Mouse (Mus musculus) left cerebral cortex, adult 8-10 months (tissue): ENCODE measurements at regions not wholly inside any gene's neighbourhood (a gene's known extent, or its start where the extent isn't known, plus 50 kb on each side); places are given as distances from the start of the nearest gene placed in this dataset.

Source experiments
- DNase-seq, 2 experiments: peaks; one replicate each; pipeline ENCODE4 v3.0.0; 2022; ENCODE audit warnings: low spot score in 2 of 2

- DNase-seq: no peak
These were observed 143.3 kb upstream of the Fndc3a start for GRCm38 (mm10) chr14:72853104-72853503.

GRCm38 (mm10) chr14:72850884-72851283 is 141.1 kb upstream of the Fndc3a start:
- DNase-seq: no peak

- no peak for DNase-seq
These were observed 138.6 kb upstream of the Fndc3a start for GRCm38 (mm10) chr14:72848271-72848955.

- no peak for DNase-seq
These were observed 137.7 kb upstream of the Fndc3a start for GRCm38 (mm10) chr14:72847466-72847865.

GRCm38 (mm10) chr14:72845621-72846440 is 136.0 kb upstream of the Fndc3a start:
- no peak for DNase-seq

GRCm38 (mm10) chr14:72844753-72845369 is 135.1 kb upstream of the Fndc3a start:
- peak in 1 of 2 experiments; percentile 12 for DNase-seq

GRCm38 (mm10) chr14:72841753-72842152 is 131.9 kb upstream of the Fndc3a start:
- DNase-seq: no peak

- DNase-seq: no peak
These were observed 125.4 kb upstream of the Fndc3a start for GRCm38 (mm10) chr14:72835158-72835557.

- DNase-seq: no peak
These were observed 119.5 kb upstream of the Fndc3a start for GRCm38 (mm10) chr14:72829261-72829660.

- DNase-seq: no peak
These were observed 115.7 kb upstream of the Fndc3a start for GRCm38 (mm10) chr14:72825549-72825948.

GRCm38 (mm10) chr14:72822231-72822615 is 112.4 kb upstream of the Fndc3a start:
- DNase-seq: no peak

- no peak for DNase-seq
These were observed 111.9 kb upstream of the Fndc3a start for GRCm38 (mm10) chr14:72821517-72822230.

GRCm38 (mm10) chr14:72819037-72819436 is 109.2 kb upstream of the Fndc3a start:
- no peak for DNase-seq

- DNase-seq: no peak
These were observed 108.0 kb upstream of the Fndc3a start for GRCm38 (mm10) chr14:72817764-72818163.

- no peak for DNase-seq
These were observed 107.0 kb upstream of the Fndc3a start for GRCm38 (mm10) chr14:72816847-72817246.

GRCm38 (mm10) chr14:72809138-72809537 is 99.3 kb upstream of the Fndc3a start:
- DNase-seq: no peak

GRCm38 (mm10) chr14:72807947-72808346 is 98.1 kb upstream of the Fndc3a start:
- DNase-seq: no peak

GRCm38 (mm10) chr14:72807286-72807685 is 97.5 kb upstream of the Fndc3a start:
- DNase-seq: peak in 1 of 2 experiments; percentile 51

GRCm38 (mm10) chr14:72806598-72806997 is 96.8 kb upstream of the Fndc3a start:
- DNase-seq: no peak

- no peak for DNase-seq
These were observed 93.8 kb upstream of the Fndc3a start for GRCm38 (mm10) chr14:72803579-72803978.

- no peak for DNase-seq
These were observed 80.9 kb upstream of the Fndc3a start for GRCm38 (mm10) chr14:72790654-72791053.

GRCm38 (mm10) chr14:72786929-72787328 is 77.1 kb upstream of the Fndc3a start:
- no peak for DNase-seq
